Mouse (Mus musculus): ENCODE measurements around the gene Timp1. TPM values are rescaled to one million over a fixed set of nuclear protein-coding genes. Genes with fewer than 3 reads are reported as not detected.
A peak's percentile ranks its signal among the peaks of the same experiment; 100 is the strongest.

The Timp1 gene
- polyA plus RNA-seq, 2 experiments, result 1.7 to 2.8 TPM

DNA sequence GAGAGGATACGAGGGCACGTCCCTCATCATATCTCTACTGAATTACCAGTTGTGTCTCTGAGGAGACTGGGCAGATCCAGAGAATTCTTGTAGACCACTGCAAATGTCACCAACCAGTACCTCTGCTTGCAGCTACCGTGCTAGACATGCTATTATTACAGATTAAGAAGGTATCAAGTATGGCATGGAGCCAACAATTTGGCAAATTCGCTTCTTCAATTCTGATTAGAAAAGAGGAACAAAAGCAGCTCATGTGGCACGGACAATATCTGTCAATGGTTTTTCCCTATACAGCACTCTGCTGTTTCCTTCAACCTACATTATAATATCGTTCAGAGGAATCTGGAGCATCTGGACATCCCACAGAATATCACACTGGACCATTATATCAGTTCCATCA lies 43.8 kb downstream of the Timp1 start:
- H3K27ac ChIP-seq, result no peak overlapping the region
- ATAC-seq (ENCODE audit: insufficient read depth), result no peak
- peaks cover under 1% of the 10 kb centered on the region; the same call in 1 of the 2 replicates for H3K27me3 ChIP-seq (ENCODE audit: control insufficient read depth, insufficient read depth, low read length)
- H3K9ac ChIP-seq (replicated peaks), result no peak overlapping the region
- WGBS (ENCODE audit: insufficient replicate concordance), result 49% methylated on average over 6 of the region's 6 CpGs
- no peak overlapping the region for H3K4me3 ChIP-seq (ENCODE audit: insufficient read depth in 1 of 2, low read depth in 2 of 2, low read length in 2 of 2)
- no peak for DNase-seq (ENCODE audit: low read depth in 3 of 3, low spot score in 3 of 3)
- peaks cover 0 to 7% of the 10 kb centered on the region in 2 experiments; a peak in 3 of 4 replicates for H3K4me1 ChIP-seq (replicated peaks; ENCODE audit: control insufficient read depth in 2 of 2, insufficient read depth in 2 of 2, low read length in 1 of 2)
- H3K4me2 ChIP-seq (ENCODE audit: low read depth), result no peak overlapping the region
- H3K9me3 ChIP-seq (ENCODE audit: control insufficient read depth, low read length), result no peaks in the 10 kb centered on the region
- H3K36me3 ChIP-seq (replicated peaks; ENCODE audit: control insufficient read depth, insufficient read depth, low read depth), result no peaks in the 10 kb centered on the region
- TF ChIP-seq CTCF (IDR thresholded peaks at IDR 0.05; ENCODE audit: low read depth), result no peak
- no peak for TF ChIP-seq EP300 (IDR thresholded peaks at IDR 0.05; ENCODE audit: low read depth)

DNA sequence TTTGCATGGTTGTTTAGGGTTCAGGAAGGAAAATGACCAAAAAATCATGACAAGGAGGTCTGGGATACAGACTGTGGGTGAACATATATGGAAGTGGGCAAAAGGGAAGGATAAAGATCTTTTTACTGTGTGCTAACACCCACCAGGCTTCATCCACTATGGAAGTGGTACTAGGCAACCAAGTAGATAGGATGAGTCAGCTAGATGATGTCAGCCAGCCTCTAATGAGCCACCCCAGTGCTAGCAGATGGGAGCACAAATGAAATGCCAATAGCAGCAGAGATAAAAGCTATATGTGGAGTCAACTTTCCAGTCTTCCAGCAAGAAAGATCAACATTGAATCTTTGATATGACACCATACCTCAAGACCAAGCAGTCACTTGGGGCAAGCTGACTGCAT lies 45.1 kb downstream of the Timp1 start:
- ATAC-seq (ENCODE audit: insufficient read depth), result no peak
- no peak for TF ChIP-seq EP300 (IDR thresholded peaks at IDR 0.05; ENCODE audit: low read depth)
- TF ChIP-seq CTCF (IDR thresholded peaks at IDR 0.05; ENCODE audit: low read depth), result no peak
- Histone ChIP-seq H3K27me3 (ENCODE audit: control insufficient read depth, insufficient read depth, low read length) (peaks cover 12% of the 10 kb centered on the region), H3K36me3 (replicated peaks; ENCODE audit: control insufficient read depth, insufficient read depth, low read depth) (no peaks in the 10 kb centered on the region), H3K9me3 (ENCODE audit: control insufficient read depth, low read length) (no peaks in the 10 kb centered on the region), H3K27ac (no peak overlapping the region), H3K4me1 (replicated peaks; ENCODE audit: control insufficient read depth in 2 of 2, insufficient read depth in 2 of 2, low read length in 1 of 2) (peaks cover 0 to 4% of the 10 kb centered on the region in 2 experiments; a peak in 3 of 4 replicates), H3K4me3 (ENCODE audit: insufficient read depth in 1 of 2, low read depth in 2 of 2, low read length in 2 of 2) (no peak overlapping the region), H3K4me2 (ENCODE audit: low read depth) (no peak overlapping the region), H3K9ac (replicated peaks) (no peak overlapping the region)
- no peak for DNase-seq (ENCODE audit: low read depth in 3 of 3, low spot score in 3 of 3)

- peak overlapping the region in 1 of 2 experiments; percentile 34; a peak in 2 of 4 replicates for H3K4me3 ChIP-seq (ENCODE audit: insufficient read depth in 1 of 2, low read depth in 2 of 2, low read length in 2 of 2)
- H3K4me2 ChIP-seq (ENCODE audit: low read depth), result peak overlapping the region; percentile 51
- H3K4me1 ChIP-seq (replicated peaks; ENCODE audit: control insufficient read depth in 2 of 2, insufficient read depth in 2 of 2, low read length in 1 of 2), result no peaks in the 10 kb centered on the region
- no peaks in the 10 kb centered on the region for H3K9me3 ChIP-seq (ENCODE audit: control insufficient read depth, low read length)
- no peaks in the 10 kb centered on the region for H3K36me3 ChIP-seq (replicated peaks; ENCODE audit: control insufficient read depth, insufficient read depth, low read depth)
- H3K27ac ChIP-seq, result no peak overlapping the region
- DNase-seq (ENCODE audit: low read depth in 3 of 3, low spot score in 3 of 3) (no peak), ATAC-seq (ENCODE audit: insufficient read depth) (no peak)
- WGBS (ENCODE audit: insufficient replicate concordance), result 12% methylated on average over 46 of the region's 49 CpGs
- TF ChIP-seq CTCF (IDR thresholded peaks at IDR 0.05; ENCODE audit: low read depth) (no peak), EP300 (IDR thresholded peaks at IDR 0.05; ENCODE audit: low read depth) (no peak)
- peaks cover 28% of the 10 kb centered on the region for H3K27me3 ChIP-seq (ENCODE audit: control insufficient read depth, insufficient read depth, low read length)
- no peak overlapping the region for H3K9ac ChIP-seq (replicated peaks)
Measured at GRCm38 (mm10) chrX:20920249-20920843, 50.4 kb downstream of the Timp1 start.

DNA sequence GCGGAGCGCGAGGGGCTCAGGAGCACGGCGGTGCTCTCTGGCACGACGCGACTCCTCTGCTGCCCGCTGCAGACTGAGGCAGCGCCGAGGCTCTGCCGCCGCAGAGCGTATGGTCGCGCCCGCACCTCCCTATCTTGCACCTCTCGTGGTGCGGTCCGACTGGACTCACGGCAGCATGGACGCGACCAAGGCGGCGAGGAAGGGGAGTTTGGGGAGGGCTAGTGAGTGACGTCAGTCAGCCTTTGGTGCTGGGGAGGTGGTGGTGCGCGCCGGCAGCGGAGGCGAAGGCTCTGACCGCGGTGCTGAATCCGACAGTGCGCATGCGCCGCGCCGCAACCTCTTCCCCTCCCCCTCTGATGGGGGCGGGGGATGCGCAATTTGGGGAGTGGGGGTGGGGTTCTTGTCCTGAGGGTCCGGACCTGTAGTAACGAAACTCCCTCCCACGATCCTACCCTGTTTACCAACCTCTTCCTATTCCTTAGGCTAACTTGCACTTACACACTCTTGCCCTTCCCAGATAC lies 50.9 kb downstream of the Timp1 start, which contains the start of gene Syn1:
Gene Syn1, minus strand, starts transcription at position 161 of the 521 bp plus-strand sequence.
- peak within 1 kb of the TSS; percentile 51 for H3K4me2 ChIP-seq (ENCODE audit: low read depth)
- DNase-seq (ENCODE audit: low read depth in 3 of 3, low spot score in 3 of 3) (peak; percentile 26 to 35 (median 28)), ATAC-seq (ENCODE audit: insufficient read depth) (peak; percentile 53; the same call in 1 of the 2 replicates)
- no peaks in the 10 kb centered on the region for H3K4me1 ChIP-seq (replicated peaks; ENCODE audit: control insufficient read depth in 2 of 2, insufficient read depth in 2 of 2, low read length in 1 of 2)
- H3K36me3 ChIP-seq (replicated peaks; ENCODE audit: control insufficient read depth, insufficient read depth, low read depth), result no peaks in the 10 kb centered on the region
- TF ChIP-seq CTCF (IDR thresholded peaks at IDR 0.05; ENCODE audit: low read depth) (no peak), EP300 (IDR thresholded peaks at IDR 0.05; ENCODE audit: low read depth) (no peak)
- H3K27ac ChIP-seq, result no peak within 1 kb of the TSS
- no peak within 1 kb of the TSS for H3K9ac ChIP-seq (replicated peaks)
- WGBS (ENCODE audit: insufficient replicate concordance), result 10% methylated on average over 44 of the region's 44 CpGs
- no peaks in the 10 kb centered on the region for H3K9me3 ChIP-seq (ENCODE audit: control insufficient read depth, low read length)
- peak within 1 kb of the TSS in 1 of 2 experiments; percentile 34; a peak in 2 of 4 replicates for H3K4me3 ChIP-seq (ENCODE audit: insufficient read depth in 1 of 2, low read depth in 2 of 2, low read length in 2 of 2)
- H3K27me3 ChIP-seq (ENCODE audit: control insufficient read depth, insufficient read depth, low read length), result peaks cover 28% of the 10 kb centered on the region

DNA sequence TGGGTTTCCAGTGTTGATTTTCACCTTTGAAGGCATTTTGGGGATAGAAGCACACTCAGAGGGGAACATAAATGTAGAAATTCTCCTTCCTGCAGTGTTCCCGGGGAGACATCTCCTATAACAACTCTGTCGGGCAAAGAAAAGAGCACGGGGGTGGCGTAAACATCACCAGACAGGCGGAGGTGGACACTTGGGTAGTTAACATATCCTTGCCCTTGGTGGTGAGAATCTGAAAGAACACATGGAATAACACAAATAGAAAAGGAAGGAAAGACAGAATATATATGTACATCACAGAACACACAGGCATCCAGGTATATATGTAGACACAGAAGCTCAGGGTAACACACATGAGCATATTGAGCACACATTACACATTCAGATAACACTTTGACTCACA lies 51.4 kb downstream of the Timp1 start:
- no peaks in the 10 kb centered on the region for H3K36me3 ChIP-seq (replicated peaks; ENCODE audit: control insufficient read depth, insufficient read depth, low read depth)
- 44% methylated on average over 5 of the region's 5 CpGs for WGBS (ENCODE audit: insufficient replicate concordance)
- TF ChIP-seq CTCF (IDR thresholded peaks at IDR 0.05; ENCODE audit: low read depth), result no peak
- no peak for TF ChIP-seq EP300 (IDR thresholded peaks at IDR 0.05; ENCODE audit: low read depth)
- peaks cover 28% of the 10 kb centered on the region for H3K27me3 ChIP-seq (ENCODE audit: control insufficient read depth, insufficient read depth, low read length)
- ATAC-seq (ENCODE audit: insufficient read depth) (no peak), DNase-seq (ENCODE audit: low read depth in 3 of 3, low spot score in 3 of 3) (no peak)
- H3K9me3 ChIP-seq (ENCODE audit: control insufficient read depth, low read length), result no peaks in the 10 kb centered on the region
- H3K9ac ChIP-seq (replicated peaks), result no peak overlapping the region
- H3K4me3 ChIP-seq (ENCODE audit: insufficient read depth in 1 of 2, low read depth in 2 of 2, low read length in 2 of 2), result no peak overlapping the region
- no peak overlapping the region for H3K27ac ChIP-seq
- H3K4me1 ChIP-seq (replicated peaks; ENCODE audit: control insufficient read depth in 2 of 2, insufficient read depth in 2 of 2, low read length in 1 of 2), result no peaks in the 10 kb centered on the region
- H3K4me2 ChIP-seq (ENCODE audit: low read depth), result no peak overlapping the region

Data from liver, embryonic 14.5 days (tissue).